Mouse (Mus musculus) colon, adult 2 months (tissue): ENCODE data around the gene Samsn1. TPM values are rescaled to one million over a fixed set of nuclear protein-coding genes. Genes with fewer than 3 reads are reported as not detected.

Source experiments
- polyA plus RNA-seq: library from polyadenylated mRNA; depleted of rRNA; stranded (reverse); fragments of >200 nt; gene quantifications from 2 replicates; pipeline ENCODE4 v1.2.3, GENCODE M21; 2012; rRNA removed

Samsn1 gene
- polyA plus RNA-seq, result 0.30 and 0.38 TPM in 2 replicates

DNA sequence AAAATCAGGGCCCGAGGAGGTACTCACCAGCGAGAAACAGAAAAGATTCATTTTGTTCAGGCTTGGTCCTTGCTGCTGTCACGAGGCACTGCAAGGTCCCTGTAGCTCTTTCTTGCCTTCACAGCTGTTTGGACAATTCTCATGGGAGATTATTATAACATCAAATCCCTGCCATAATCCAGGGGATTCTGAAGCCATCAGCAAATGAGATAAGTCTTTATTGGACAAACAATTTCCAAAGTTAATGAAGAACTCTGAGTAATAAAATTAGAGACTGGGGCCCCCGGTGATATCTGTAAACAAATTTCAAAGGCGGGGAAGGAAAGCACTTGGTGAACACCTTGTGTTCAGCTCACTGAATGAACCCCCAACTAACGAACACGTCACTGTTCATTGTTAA lies at the start of gene Samsn1:
Gene Samsn1, minus strand, starts transcription at position 101 of the 400 bp plus-strand sequence.

